Mouse (Mus musculus) ES-Bruce4 (cell line): ENCODE data around the gene Psap.

Experiments used
- CTCF ChIP-seq: IDR thresholded peaks from one replicate; pipeline ENCODE4 v1.8.1; 2011; ENCODE audit warnings: low read depth, low read length
- EP300 ChIP-seq: IDR thresholded peaks from 2 replicates; pipeline ENCODE4 v1.6.1; 2011; ENCODE audit warnings: low read depth, low read length; ENCODE audit not compliant: insufficient read depth
- POLR2A ChIP-seq: IDR thresholded peaks from one replicate; pipeline ENCODE4 v1.8.1; 2011; ENCODE audit warnings: low read length; ENCODE audit not compliant: insufficient read depth

DNA sequence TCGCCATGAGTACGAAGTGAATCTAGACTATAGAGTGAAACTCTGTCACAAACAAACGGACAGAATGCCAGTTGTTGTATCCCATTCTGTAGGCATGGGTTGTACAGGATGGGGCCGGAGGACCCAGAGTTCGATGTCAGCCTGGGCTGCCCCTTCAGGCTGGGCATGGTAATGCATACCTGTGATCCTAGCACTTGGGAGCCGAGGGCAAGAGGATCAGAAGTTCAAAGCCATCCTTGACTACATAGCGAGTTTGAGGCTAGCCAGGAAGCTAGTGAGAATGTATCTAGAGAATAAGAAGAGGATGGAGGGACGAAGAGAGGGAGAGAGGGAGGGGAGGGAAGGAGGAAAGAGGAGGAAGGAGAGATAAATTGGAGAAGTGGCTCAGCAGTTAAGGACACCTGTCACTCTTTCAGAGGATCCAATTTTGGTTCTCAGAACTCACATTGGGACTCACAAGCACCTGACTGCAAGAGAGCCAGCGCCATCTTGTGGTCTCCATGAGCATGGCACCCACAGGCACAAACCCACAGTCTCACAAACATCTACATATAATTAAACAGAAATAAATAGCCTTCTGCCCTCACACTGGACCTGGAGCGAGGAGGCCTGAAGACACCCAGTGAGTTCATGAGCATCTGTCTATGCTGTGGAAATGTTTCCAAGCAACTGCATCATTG is 39.8 kb upstream of the Psap start:
- TF ChIP-seq EP300 (no peak), POLR2A (no peak), CTCF (peak; percentile 91)
